Mouse (Mus musculus) bone marrow, adult 2 months (tissue): ENCODE measurements around the gene Parvb.

Experiments
- CTCF ChIP-seq: fragments of 200-500 bp; IDR thresholded peaks from 2 replicates; pipeline ENCODE4 v1.5.1; 2011; ENCODE audit warnings: low read length, control low read depth; ENCODE audit not compliant: control insufficient read depth, insufficient read depth
- POLR2A ChIP-seq: fragments of 200-500 bp; IDR thresholded peaks from 2 replicates; pipeline ENCODE4 v1.6.1; 2011; ENCODE audit warnings: low read depth, mild to moderate bottlenecking, control low read depth, low read length, borderline replicate concordance; ENCODE audit not compliant: control insufficient read depth

DNA sequence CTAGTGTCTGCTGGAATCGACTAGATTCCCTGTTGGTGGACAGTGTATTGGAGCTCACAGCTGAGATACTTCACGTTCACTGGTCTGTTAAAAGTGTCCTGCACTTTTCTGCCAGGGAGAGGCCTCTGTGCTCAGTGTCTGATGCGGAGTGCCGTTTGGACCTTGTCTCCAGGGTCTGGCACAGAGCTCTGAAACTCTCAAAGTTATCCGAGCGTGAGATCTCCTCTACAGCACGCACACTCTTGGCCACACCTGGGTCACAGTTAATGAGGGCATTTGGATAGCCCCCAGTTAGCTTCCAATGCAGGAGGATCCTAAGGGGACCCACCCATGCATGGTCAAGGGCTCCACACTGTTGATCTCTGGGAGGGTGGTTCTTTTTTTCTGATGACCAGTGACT lies 46.2 kb downstream of the Parvb start:
- TF ChIP-seq POLR2A (no peak), CTCF (no peak)
